Mouse (Mus musculus): ENCODE results near the gene Gm379. TPM values are rescaled to one million over a fixed set of nuclear protein-coding genes. Genes with fewer than 3 reads are reported as not detected.

Gm379 gene
- total RNA-seq (2023): not detected in 4 replicates

GRCm38 (mm10) chrX:108664885-108665284 lies at the start of gene Gm379:
Gene Gm379, minus strand, starts transcription at chrX:108664891.

Other genes with a start within 250 kb of the Gm379 start
- 26.9 to 30.2 TPM (median 27.8 TPM) in 4 replicates for gene Brwd3, start 169.5 kb upstream of the Gm379 start, total RNA-seq (2023)

Data from B cell, adult 62 days (primary cell).